Mouse (Mus musculus): ENCODE results near the gene Fstl4. TPM values are rescaled to one million over a fixed set of nuclear protein-coding genes. Genes with fewer than 3 reads are reported as not detected.

The Fstl4 gene
- total RNA-seq, 1 experiment from 2014 or later, result not detected

GRCm38 (mm10) chr11:52764894-52765677 is 652 bp downstream of the Fstl4 start:
- no peak for ATAC-seq (ENCODE audit: extremely low read depth, insufficient number of reproducible peaks, low FRiP score, poor library complexity, severe bottlenecking)

DNA sequence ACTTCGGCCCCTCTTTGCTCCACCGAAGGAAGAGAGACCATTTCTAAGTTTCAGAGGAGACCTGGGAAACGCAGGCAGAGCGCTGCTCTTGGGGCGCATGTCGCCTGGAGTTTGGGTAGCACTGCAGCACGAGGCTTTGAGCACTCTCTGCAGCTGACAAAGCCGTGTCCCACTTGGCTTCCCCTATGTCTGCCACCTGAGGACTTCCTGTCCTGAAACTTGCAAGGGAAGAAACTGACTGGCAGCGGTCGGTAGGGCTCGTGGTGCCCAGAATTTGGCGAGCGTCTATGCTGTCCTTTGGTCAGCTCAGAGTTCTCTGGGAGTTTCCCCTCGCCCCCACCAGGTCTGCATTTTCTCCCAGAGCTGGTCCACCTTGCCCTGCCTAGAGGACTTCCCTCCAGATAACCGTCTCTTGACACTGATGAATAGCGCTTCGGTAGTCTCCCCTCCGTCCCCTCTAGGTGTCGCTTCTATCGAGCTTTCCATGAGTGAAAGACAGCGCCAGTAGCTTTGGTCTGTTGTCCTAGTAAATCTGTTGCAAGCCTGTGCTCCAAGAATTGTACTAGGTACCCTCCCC is 1.3 kb downstream of the Fstl4 start:
- ATAC-seq (ENCODE audit: extremely low read depth, insufficient number of reproducible peaks, low FRiP score, poor library complexity, severe bottlenecking), result no peak

DNA sequence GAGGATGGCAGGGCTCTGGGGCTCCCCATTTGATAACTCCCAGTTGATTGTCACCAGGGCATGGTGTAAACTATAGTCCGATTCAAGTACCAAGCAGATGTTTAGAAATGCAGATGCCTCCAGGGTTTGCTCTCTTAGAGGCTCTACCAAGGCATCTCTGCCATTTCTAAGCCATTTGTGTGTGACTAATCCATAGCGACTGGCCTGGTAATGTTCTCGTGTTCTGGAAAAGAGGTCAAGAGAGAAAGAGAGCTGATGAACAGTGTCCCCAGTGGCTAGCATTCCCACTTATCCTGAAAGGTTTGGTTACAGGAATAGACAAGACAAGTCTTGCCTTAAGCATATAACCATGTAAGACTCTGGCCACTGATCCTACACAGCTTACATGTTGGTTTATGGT is 3.5 kb downstream of the Fstl4 start:
- ATAC-seq (ENCODE audit: extremely low read depth, insufficient number of reproducible peaks, low FRiP score, poor library complexity, severe bottlenecking), result no peak

DNA sequence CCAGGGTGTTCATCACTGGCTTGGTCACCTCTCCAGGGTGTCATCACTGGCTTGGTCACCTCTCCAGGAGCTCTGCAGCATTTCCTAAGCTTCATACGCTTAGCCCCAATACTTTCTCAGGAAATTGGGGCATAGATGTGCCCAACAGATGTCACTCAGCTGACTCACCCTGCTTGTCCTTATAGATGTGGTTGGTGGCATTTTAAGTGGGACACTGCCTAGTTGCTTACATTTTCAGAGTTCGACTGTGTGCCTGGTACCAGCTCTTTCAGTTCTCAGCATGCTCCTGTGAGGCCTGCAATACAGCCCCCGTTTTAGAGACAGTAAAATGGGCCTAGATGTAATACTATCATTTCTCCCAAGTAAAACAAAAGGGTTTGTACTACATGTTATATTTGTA is 8.6 kb downstream of the Fstl4 start:
- ATAC-seq (ENCODE audit: extremely low read depth, insufficient number of reproducible peaks, low FRiP score, poor library complexity, severe bottlenecking), result no peak

GRCm38 (mm10) chr11:52775291-52775690 is 10.9 kb downstream of the Fstl4 start:
- no peak for ATAC-seq (ENCODE audit: extremely low read depth, insufficient number of reproducible peaks, low FRiP score, poor library complexity, severe bottlenecking)

DNA sequence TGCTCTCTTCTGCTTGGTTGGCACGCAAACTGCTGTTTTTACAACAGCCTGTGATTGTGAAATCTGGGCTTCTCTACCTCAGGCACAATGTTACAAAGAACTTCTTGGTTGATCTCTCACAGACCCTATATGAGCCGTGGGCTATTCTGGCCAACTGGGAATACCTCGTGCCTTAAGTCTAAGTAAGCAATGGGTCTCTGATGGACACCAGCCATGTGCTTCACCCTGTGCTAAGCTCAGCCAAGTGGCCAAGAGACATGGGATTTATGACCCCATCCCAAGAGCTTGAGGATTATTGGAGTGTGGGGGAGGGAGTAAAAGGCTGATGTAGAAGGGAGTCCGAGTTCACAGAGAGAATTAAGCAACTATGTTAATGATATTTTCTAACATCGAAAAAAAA is 18.0 kb downstream of the Fstl4 start:
- no peak for ATAC-seq (ENCODE audit: extremely low read depth, insufficient number of reproducible peaks, low FRiP score, poor library complexity, severe bottlenecking)

DNA sequence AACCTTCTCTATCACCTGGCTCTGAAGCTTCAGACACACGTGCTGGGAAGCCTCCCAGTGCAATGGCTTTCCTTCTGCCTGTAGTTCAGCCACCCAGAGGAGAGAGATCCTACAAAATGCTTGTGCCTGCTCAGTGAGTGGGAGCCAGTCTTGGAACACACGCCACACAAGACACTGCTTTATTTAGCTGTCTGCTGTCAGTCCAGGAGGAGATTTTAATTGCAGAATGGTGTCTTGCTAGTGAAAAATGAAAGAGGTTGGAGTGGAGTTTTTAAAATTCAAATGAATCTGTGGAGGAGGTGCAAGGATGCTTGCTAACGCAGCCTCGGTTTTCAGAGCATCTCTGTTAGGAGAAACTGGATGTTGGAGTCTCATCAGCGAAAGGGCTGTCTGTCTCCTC is 29.9 kb downstream of the Fstl4 start:
- ATAC-seq (ENCODE audit: extremely low read depth, insufficient number of reproducible peaks, low FRiP score, poor library complexity, severe bottlenecking), result no peak

GRCm38 (mm10) chr11:52809542-52809941 is 45.1 kb downstream of the Fstl4 start:
- no peak for ATAC-seq (ENCODE audit: extremely low read depth, insufficient number of reproducible peaks, low FRiP score, poor library complexity, severe bottlenecking)

DNA sequence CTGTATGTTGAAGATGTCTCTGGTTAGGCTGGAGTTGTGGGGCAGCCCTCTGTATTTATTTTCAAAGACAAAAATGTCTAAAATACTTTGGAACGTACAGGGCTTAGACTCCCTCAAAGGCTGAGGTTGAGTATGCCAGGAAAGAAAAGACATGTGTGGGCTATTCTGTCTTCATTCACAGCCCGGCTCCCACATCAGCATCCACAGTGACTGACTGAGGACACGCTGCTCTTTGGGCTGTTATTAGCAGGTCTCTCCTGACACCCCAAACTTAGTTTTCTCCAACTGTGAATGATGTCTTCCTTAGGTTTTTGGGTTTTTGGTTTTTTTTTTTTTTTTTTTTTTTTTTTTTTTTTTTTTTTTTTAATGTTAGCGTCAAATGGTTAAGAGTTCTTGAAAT is 51.6 kb downstream of the Fstl4 start:
- ATAC-seq (ENCODE audit: extremely low read depth, insufficient number of reproducible peaks, low FRiP score, poor library complexity, severe bottlenecking), result no peak

DNA sequence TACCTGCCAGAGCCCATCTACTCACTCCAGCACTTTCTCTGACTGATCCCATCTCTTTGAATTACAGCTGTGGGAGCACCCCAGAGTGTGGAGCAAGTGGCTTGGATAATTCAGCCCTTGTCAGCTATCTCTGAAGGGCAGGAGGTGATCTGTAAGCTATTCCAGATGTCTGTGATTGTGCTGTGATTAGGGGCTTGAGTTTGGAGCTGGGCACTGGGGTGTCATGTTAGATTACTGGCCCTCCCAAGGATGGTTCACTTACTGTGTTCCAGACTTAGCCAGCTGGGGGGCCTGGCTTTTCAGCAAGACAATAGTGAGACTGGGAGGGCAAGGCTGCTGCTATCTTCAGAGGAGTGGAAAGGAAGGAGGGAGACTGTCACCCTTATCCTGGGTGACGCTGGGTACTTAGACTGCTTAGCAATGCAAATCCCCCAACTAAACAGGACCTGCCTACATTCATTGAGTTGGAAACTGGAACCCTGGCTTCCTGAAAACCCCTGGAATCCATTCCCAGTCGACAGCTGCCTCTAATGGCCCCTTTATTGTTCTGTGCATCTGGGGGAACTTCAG is 56.0 kb downstream of the Fstl4 start:
- no peak for ATAC-seq (ENCODE audit: extremely low read depth, insufficient number of reproducible peaks, low FRiP score, poor library complexity, severe bottlenecking)

DNA sequence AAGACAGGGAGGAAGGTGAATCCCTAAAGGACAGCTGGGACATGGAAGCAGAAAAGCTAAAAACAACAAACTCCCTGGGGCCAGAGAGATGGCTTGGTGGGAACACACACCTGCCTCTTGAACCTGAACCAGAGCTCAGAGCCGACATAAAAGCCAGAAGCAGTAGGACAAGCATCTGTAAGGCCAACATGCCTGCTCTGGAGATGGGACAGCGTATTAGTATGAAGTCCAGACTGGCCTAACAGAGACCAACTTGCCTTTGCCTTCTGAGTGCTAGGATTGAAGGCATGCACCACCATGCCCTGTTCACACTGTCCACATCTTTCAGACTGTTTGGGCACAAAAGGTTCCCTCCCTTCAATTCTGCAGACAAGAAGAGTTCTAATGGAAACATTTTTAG is 62.2 kb downstream of the Fstl4 start:
- ATAC-seq (ENCODE audit: extremely low read depth, insufficient number of reproducible peaks, low FRiP score, poor library complexity, severe bottlenecking), result no peak

DNA sequence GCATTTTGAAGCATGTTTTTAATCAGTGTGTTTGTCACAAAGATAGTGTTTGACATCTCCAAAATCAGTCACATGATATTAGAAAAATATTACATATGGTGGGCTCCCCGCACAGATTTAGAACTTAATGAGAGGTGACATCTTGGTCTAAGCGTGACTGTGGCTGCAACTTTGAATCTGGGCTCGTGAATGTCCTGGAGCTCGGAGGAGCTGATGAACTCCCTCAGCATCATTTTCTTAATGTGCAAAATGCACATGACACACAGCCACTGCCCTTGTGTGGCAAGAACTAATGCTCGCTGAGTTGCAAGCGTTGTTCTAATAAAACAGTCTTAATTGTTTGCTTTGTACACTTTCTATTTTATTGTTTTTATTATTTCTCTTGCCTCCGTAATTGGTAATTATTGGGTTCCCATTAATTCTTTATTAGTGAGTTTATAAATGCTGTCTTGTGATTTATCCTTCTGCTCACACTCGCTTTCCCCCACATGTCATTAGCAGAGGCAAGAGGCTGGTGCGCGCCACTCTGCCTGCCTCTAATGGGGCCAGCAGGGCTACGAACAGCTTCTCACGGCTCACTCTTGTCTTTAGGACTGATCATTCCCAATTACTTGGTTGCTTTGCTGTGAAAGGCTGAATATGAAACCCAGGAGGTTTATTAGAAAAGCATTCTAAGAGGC is 67.3 kb downstream of the Fstl4 start:
- no peak for ATAC-seq (ENCODE audit: extremely low read depth, insufficient number of reproducible peaks, low FRiP score, poor library complexity, severe bottlenecking)

- ATAC-seq (ENCODE audit: extremely low read depth, insufficient number of reproducible peaks, low FRiP score, poor library complexity, severe bottlenecking), result no peak
These were observed 67.9 kb downstream of the Fstl4 start for GRCm38 (mm10) chr11:52832311-52832675.

DNA sequence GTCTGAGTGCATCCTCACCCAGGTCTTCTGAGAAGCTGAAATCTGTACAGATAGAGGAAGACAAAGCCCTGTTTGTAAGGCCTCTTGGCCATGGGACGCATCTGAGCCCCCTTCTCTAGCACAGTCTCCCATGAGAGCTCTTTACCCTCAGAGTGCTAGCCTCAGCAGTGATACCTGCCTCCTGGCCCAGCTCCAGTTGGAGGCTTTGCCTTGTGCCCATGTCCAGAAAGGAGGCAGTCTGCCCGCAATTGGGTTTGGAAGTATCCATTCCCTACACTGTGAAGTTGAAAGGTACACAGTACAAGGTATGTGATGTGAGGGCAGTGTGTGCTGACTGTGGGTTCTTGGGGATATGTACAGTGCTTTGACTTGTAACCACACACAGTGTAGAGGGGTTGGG is 84.3 kb downstream of the Fstl4 start:
- no peak for ATAC-seq (ENCODE audit: extremely low read depth, insufficient number of reproducible peaks, low FRiP score, poor library complexity, severe bottlenecking)

DNA sequence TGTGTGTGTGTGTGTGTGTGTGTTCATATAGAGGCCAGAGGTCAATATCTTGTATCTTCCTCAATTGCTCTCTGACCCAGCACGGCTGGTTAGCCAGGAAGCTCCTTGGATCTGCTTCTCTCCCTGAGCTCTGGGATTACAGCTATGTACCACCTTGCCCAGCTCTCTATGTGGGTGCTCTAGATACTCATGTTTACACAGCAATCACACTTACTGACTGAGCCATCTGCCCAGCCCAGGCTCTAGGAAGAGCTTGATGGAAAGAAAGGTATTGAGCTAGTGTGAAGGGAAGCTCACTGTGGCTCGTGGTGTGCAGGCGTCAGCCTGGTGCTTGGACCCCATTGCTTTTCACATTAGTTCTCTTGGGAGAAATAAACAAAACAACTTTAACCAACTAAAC is 85.6 kb downstream of the Fstl4 start:
- no peak for ATAC-seq (ENCODE audit: extremely low read depth, insufficient number of reproducible peaks, low FRiP score, poor library complexity, severe bottlenecking)

- ATAC-seq (ENCODE audit: extremely low read depth, insufficient number of reproducible peaks, low FRiP score, poor library complexity, severe bottlenecking), result no peak
These were observed 108.5 kb downstream of the Fstl4 start for GRCm38 (mm10) chr11:52872846-52873512.

GRCm38 (mm10) chr11:52875916-52876765 is 111.7 kb downstream of the Fstl4 start:
- ATAC-seq (ENCODE audit: extremely low read depth, insufficient number of reproducible peaks, low FRiP score, poor library complexity, severe bottlenecking), result no peak

DNA sequence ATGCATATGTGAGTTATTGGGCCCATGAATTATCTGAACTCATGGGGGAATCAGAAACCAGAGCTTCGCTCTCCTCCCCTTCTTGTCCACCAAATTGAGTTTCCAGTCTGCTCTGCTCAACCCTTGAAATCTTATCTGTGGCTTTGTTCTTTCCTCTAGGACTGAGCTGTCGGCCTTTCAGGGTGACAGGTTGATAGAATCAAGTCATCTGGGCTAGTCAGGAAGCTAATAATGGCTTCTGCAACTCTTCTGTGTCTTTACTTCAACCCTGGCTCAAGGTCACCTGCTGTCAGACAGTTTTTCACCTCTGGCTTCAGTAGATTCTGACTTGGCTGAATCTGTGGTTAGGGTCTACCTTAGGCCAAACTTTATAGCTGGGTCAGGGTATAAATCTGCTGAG is 113.2 kb downstream of the Fstl4 start:
- no peak for ATAC-seq (ENCODE audit: extremely low read depth, insufficient number of reproducible peaks, low FRiP score, poor library complexity, severe bottlenecking)

- no peak for ATAC-seq (ENCODE audit: extremely low read depth, insufficient number of reproducible peaks, low FRiP score, poor library complexity, severe bottlenecking)
These were observed 115.5 kb downstream of the Fstl4 start for GRCm38 (mm10) chr11:52879958-52880357.

All from neutrophil, adult 5-6 weeks (primary cell).